ENCODE assay signal across 9 mouse cellular contexts in genomic region chr19:20434541-20434940, GRCm38 (mm10). TPM values are rescaled to one million over a fixed set of nuclear protein-coding genes. Genes with fewer than 3 reads are reported as not detected.
DNase-seq lines count a peak whose midpoint lies in the region; ATAC-seq lines count a peak whose summit lies in the region.
"Had no signal": no experiment of that assay in that cellular context is flagged by ENCODE, and none has a peak within 500 bp of the region (broad histone marks: within the 10 kb centered on the region; RNA-seq: fewer than 3 reads in every experiment).

No protein-coding gene starts in this region.

- H3K9ac ChIP-seq in forebrain, embryonic 15.5 days (replicated peaks), result no peak overlapping the region
- H3K9ac ChIP-seq in forebrain, embryonic 13.5 days, result no peak overlapping the region
- H3K9ac ChIP-seq in intestine, embryonic 15.5 days, result no peak overlapping the region
- H3K9ac ChIP-seq in midbrain, embryonic 15.5 days, result no peak overlapping the region

- WGBS in forebrain, embryonic 10.5 days, result 19% methylated on average over 3 of the region's 3 CpGs
- 12% methylated on average over 3 of the region's 3 CpGs for WGBS in forebrain, embryonic 15.5 days
- 16% methylated on average over 3 of the region's 3 CpGs for WGBS in forebrain, embryonic 13.5 days
- WGBS in intestine, embryonic 15.5 days, result 12% methylated on average over 3 of the region's 3 CpGs
- WGBS in midbrain, embryonic 15.5 days, result 15% methylated on average over 3 of the region's 3 CpGs

- no peaks in the 10 kb centered on the region for H3K36me3 ChIP-seq in forebrain, embryonic 10.5 days (replicated peaks)
- H3K36me3 ChIP-seq in forebrain, embryonic 15.5 days, result no peaks in the 10 kb centered on the region
- no peaks in the 10 kb centered on the region for H3K36me3 ChIP-seq in forebrain, embryonic 13.5 days (ENCODE audit: poor library complexity, severe bottlenecking)
- no peaks in the 10 kb centered on the region for H3K36me3 ChIP-seq in intestine, embryonic 15.5 days
- no peaks in the 10 kb centered on the region for H3K36me3 ChIP-seq in midbrain, embryonic 15.5 days (replicated peaks)
- no peaks in the 10 kb centered on the region for H3K36me3 ChIP-seq in splenic B cell, adult 2 months (ENCODE audit: control insufficient read depth, insufficient read depth, low read length, poor library complexity, severe bottlenecking)

- H3K9me3 ChIP-seq in forebrain, embryonic 10.5 days, result no peaks in the 10 kb centered on the region
- no peaks in the 10 kb centered on the region for H3K9me3 ChIP-seq in forebrain, embryonic 15.5 days
- H3K9me3 ChIP-seq in forebrain, embryonic 13.5 days (replicated peaks), result no peaks in the 10 kb centered on the region
- no peaks in the 10 kb centered on the region for H3K9me3 ChIP-seq in intestine, embryonic 15.5 days
- no peaks in the 10 kb centered on the region for H3K9me3 ChIP-seq in midbrain, embryonic 15.5 days

- H3K27ac ChIP-seq in forebrain, embryonic 10.5 days, result no peak overlapping the region
- H3K27ac ChIP-seq in forebrain, embryonic 15.5 days (replicated peaks), result no peak overlapping the region
- no peak overlapping the region for H3K27ac ChIP-seq in forebrain, embryonic 13.5 days
- H3K27ac ChIP-seq in intestine, embryonic 15.5 days, result no peak overlapping the region
- no peak overlapping the region for H3K27ac ChIP-seq in midbrain, embryonic 15.5 days
- H3K27ac ChIP-seq: macrophage had no signal

- no peak; the same call in 1 of the 2 replicates for ATAC-seq in forebrain, embryonic 15.5 days (replicated peaks)
- peak; percentile 83 for ATAC-seq in forebrain, embryonic 13.5 days
- ATAC-seq in intestine, embryonic 15.5 days, result peak; percentile 63; the same call in 1 of the 2 replicates
- ATAC-seq in midbrain, embryonic 15.5 days (replicated peaks), result 0 out of 2 replicates have a peak, but pooled peaks have one; percentile 39

- no peaks in the 10 kb centered on the region for H3K4me1 ChIP-seq in forebrain, embryonic 10.5 days
- no peaks in the 10 kb centered on the region for H3K4me1 ChIP-seq in forebrain, embryonic 15.5 days
- no peaks in the 10 kb centered on the region for H3K4me1 ChIP-seq in forebrain, embryonic 13.5 days
- no peaks in the 10 kb centered on the region for H3K4me1 ChIP-seq in intestine, embryonic 15.5 days (replicated peaks)
- no peaks in the 10 kb centered on the region for H3K4me1 ChIP-seq in midbrain, embryonic 15.5 days

- no peak overlapping the region for H3K4me3 ChIP-seq in forebrain, embryonic 10.5 days
- H3K4me3 ChIP-seq in forebrain, embryonic 15.5 days, result no peak overlapping the region
- no peak overlapping the region for H3K4me3 ChIP-seq in forebrain, embryonic 13.5 days
- no peak overlapping the region for H3K4me3 ChIP-seq in intestine, embryonic 15.5 days (replicated peaks)
- H3K4me3 ChIP-seq in midbrain, embryonic 15.5 days, result no peak overlapping the region

- no peak overlapping the region for H3K4me2 ChIP-seq in forebrain, embryonic 15.5 days (replicated peaks)
- no peak overlapping the region for H3K4me2 ChIP-seq in forebrain, embryonic 13.5 days
- no peak overlapping the region for H3K4me2 ChIP-seq in intestine, embryonic 15.5 days (replicated peaks)
- H3K4me2 ChIP-seq in midbrain, embryonic 15.5 days, result no peak overlapping the region

- H3K27me3 ChIP-seq in forebrain, embryonic 10.5 days (ENCODE audit: poor library complexity, severe bottlenecking), result no peaks in the 10 kb centered on the region
- H3K27me3 ChIP-seq in forebrain, embryonic 15.5 days, result no peaks in the 10 kb centered on the region
- H3K27me3 ChIP-seq in forebrain, embryonic 13.5 days, result no peaks in the 10 kb centered on the region
- no peaks in the 10 kb centered on the region for H3K27me3 ChIP-seq in intestine, embryonic 15.5 days (replicated peaks)
- no peaks in the 10 kb centered on the region for H3K27me3 ChIP-seq in midbrain, embryonic 15.5 days (replicated peaks)
- no peaks in the 10 kb centered on the region for H3K27me3 ChIP-seq in splenic B cell, adult 2 months (ENCODE audit: control insufficient read depth, insufficient read depth, low read length, poor library complexity, severe bottlenecking)

- peak; percentile 30 for DNase-seq in forebrain, embryonic 10.5 days (ENCODE audit: extremely low spot score, low spot score)
- DNase-seq in adrenal gland, postnatal 36 days, result peak; percentile 64 to 75
- peak; percentile 7 to 26 for DNase-seq in left cerebral cortex, adult 8-10 months (ENCODE audit: low spot score in 2 of 2)
- peak; percentile 78 for DNase-seq in splenic B cell, adult 2 months (ENCODE audit: low read depth, low spot score)

RNA-seq across cellular contexts. Expression of gene Anxa1, which starts 43.8 kb away (rescaled TPM):
- polyA plus RNA-seq in forebrain, embryonic 10.5 days (2016; fragmentation: Nextera tagmentation; extraction: Ambion mirVana), result 0.88 and 1.3 TPM in 2 replicates
- 4.1 and 4.4 TPM in 2 replicates for polyA plus RNA-seq in forebrain, embryonic 15.5 days (2015; fragmentation: Nextera tagmentation; extraction: Ambion mirVana)
- total RNA-seq in adrenal gland, postnatal 36 days (2021), result 10 to 100 TPM; 13.8 to 30.7 TPM
- 1.1 and 1.4 TPM in 2 replicates for polyA plus RNA-seq in forebrain, embryonic 13.5 days (2015; fragmentation: Nextera tagmentation; extraction: Ambion mirVana)
- 51.5 and 61.8 TPM in 2 replicates for polyA plus RNA-seq in intestine, embryonic 15.5 days (2015; fragmentation: Nextera tagmentation; extraction: Ambion mirVana)
- total RNA-seq in left cerebral cortex, adult 8-10 months (2022), result 1 to 10 TPM; 1.5 to 2.4 (median 1.8) TPM
- 9.2 and 12.3 TPM in 2 replicates for polyA plus RNA-seq in midbrain, embryonic 15.5 days (2015; fragmentation: Nextera tagmentation; extraction: Ambion mirVana)

RNA-seq across cellular contexts. Expression of gene Aldh1a1, which starts 58.0 kb away (rescaled TPM):
- 0.89 and 9.1 TPM in 2 replicates for polyA plus RNA-seq in forebrain, embryonic 10.5 days (2016; fragmentation: Nextera tagmentation; extraction: Ambion mirVana)
- polyA plus RNA-seq in forebrain, embryonic 15.5 days (2015; fragmentation: Nextera tagmentation; extraction: Ambion mirVana), result 0.45 and 0.66 TPM in 2 replicates
- total RNA-seq in adrenal gland, postnatal 36 days (2021), result 100 to 1,000 TPM in 1 of 2 experiments, 10 to 100 TPM in 1; 48.9 to 330 TPM
- 0.15 and 0.25 TPM in 2 replicates for polyA plus RNA-seq in forebrain, embryonic 13.5 days (2015; fragmentation: Nextera tagmentation; extraction: Ambion mirVana)
- 84.5 and 86.9 TPM in 2 replicates for polyA plus RNA-seq in intestine, embryonic 15.5 days (2015; fragmentation: Nextera tagmentation; extraction: Ambion mirVana)
- 10 to 100 TPM; 42.2 to 57.1 (median 47.7) TPM for total RNA-seq in left cerebral cortex, adult 8-10 months (2022)
- 16.3 and 17.4 TPM in 2 replicates for polyA plus RNA-seq in midbrain, embryonic 15.5 days (2015; fragmentation: Nextera tagmentation; extraction: Ambion mirVana)

Comparison
In these comparisons a context has a peak if more than half of its experiments do, and no peak if none do; other contexts are left out.
1. DNase-seq: peak in every context shown above with its lines; median percentile 78 in splenic B cell, adult 2 months; 70 in adrenal gland, postnatal 36 days; 30 in forebrain, embryonic 10.5 days; 16 in left cerebral cortex, adult 8-10 months.